Mouse (Mus musculus): Measurements from ENCODE around the gene Supt4a.

Supt4a gene

DNA sequence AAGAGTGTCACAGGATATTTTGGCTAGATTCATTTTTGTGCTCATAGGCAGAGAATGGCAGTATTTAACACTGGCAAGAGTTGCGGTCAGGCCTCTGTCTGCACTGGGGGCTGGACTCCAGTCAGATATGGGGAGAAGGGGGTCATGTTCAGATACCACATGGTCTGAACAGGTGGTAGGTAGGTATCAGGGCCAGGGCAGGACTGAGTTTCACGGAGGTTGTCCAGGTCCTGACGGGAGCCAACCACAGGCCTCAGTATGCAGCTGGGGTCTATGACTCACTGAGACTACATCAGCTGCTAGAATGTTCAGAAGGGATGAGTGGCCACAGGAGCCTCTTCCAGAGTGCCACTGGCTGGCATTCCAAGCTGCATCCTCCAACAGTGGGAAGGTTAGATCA, 35.0 kb downstream of the Supt4a start:
- DNase-seq = no peak

- peak; percentile 30 for DNase-seq
These were observed 40.9 kb downstream of the Supt4a start for GRCm38 (mm10) chr11:87778100-87778765.

DNA sequence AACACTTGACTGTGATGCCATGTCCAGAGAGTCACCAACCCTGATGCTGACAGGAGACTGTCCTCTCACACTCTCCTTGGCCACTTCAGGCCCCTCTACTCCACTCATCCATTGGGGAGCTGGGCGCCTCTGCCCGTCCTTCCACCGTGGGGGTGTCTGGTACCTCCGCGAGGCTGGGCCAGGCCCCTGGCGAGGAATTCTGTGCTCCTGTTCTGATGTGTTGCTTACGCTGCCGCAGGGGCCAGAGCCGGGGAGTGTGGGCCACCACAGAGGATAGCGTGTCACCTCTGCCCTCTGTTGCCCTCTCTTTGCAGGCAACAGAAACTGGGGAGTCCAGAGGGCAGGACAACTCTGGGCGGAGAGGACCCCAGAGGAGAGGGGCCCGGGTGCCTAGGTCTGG, 41.6 kb downstream of the Supt4a start:
- DNase-seq = no peak

DNA sequence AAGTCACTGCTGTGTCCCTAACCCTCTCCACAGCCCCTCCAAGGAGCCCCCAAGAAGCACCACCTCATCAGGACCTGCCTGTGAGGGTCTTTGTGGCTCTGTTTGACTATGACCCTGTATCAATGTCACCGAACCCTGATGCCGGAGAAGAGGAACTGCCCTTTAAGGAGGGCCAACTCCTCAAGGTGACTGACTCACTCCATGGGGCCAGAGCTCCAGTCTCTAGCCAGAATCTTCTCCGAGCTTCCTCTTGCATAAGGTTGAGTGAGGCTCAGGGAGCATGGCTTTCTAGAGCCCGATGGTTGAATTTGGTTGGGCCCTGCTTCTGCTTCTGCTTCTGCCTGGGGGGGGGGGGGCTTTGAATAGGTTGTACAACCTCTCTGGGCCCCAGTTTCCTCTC, 42.0 kb downstream of the Supt4a start:
- DNase-seq = no peak

- no peak for DNase-seq
These were observed 42.8 kb downstream of the Supt4a start for GRCm38 (mm10) chr11:87780130-87780529.

GRCm38 (mm10) chr11:87790088-87790487, 52.7 kb downstream of the Supt4a start:
- DNase-seq = no peak
